Mouse (Mus musculus) lung, postnatal 0 days (tissue): Measurements from ENCODE around the gene Tmem62.

Experiments used
- CTCF ChIP-seq: IDR thresholded peaks from 2 replicates; pipeline ENCODE4 v1.5.1; 2016; ENCODE audit warnings: antibody characterized with exemption, mild to moderate bottlenecking
- EP300 ChIP-seq: IDR thresholded peaks from 2 replicates; pipeline ENCODE4 v1.6.1; 2016; ENCODE audit warnings: antibody characterized with exemption, mild to moderate bottlenecking, control low read depth

- TF ChIP-seq CTCF (no peak), EP300 (no peak)
Measured at GRCm38 (mm10) chr2:121036733-121037341, 60.0 kb downstream of the Tmem62 start, which contains the start of gene Epb42.
